Mouse (Mus musculus) limb, embryonic 14.5 days (tissue): ENCODE results near the gene Maml2. TPM values are rescaled to one million over a fixed set of nuclear protein-coding genes. Genes with fewer than 3 reads are reported as not detected.

Experiments used
- ATAC-seq: fragments of 200-750 bp; cut with Nextera tagmentation; 2 replicates; pipeline ENCODE4 v1.8.0; 2017; ENCODE audit warnings: low read depth, moderate number of reproducible peaks, moderate TSS enrichment; ENCODE audit not compliant: low FRiP score
- DNase-seq: peaks from one replicate; pipeline ENCODE4 v3.0.0-alpha.2; 2015; ENCODE audit warnings: low spot score
- H3K27ac ChIP-seq: fragments of 300-500 bp; sonication (generic); replicated peaks from 2 replicates; pipeline ENCODE4 v1.5.1; 2014; ENCODE audit warnings: low read depth, mild to moderate bottlenecking, low read length, moderate library complexity, mixed read lengths
- H3K27me3 ChIP-seq: fragments of 300-500 bp; sonication (generic); 2 replicates; pipeline ENCODE4 v1.6.1; 2014; ENCODE audit warnings: low read length, mixed read lengths; ENCODE audit not compliant: control insufficient read depth, insufficient read depth
- H3K36me3 ChIP-seq: fragments of 300-500 bp; sonication (generic); 2 replicates; pipeline ENCODE4 v1.6.1; 2014; ENCODE audit warnings: mild to moderate bottlenecking, low read length, moderate library complexity, mixed read lengths; ENCODE audit not compliant: control insufficient read depth, insufficient read depth
- H3K4me1 ChIP-seq: fragments of 300-500 bp; sonication (generic); 2 replicates; pipeline ENCODE4 v1.6.1; 2014; ENCODE audit warnings: antibody characterized with exemption, low read length, mixed read lengths; ENCODE audit not compliant: control insufficient read depth, insufficient read depth
- H3K4me2 ChIP-seq: fragments of 300-500 bp; sonication (generic); replicated peaks from 2 replicates; pipeline ENCODE4 v1.6.1; 2014; ENCODE audit warnings: low read depth, mild to moderate bottlenecking, low read length, moderate library complexity; ENCODE audit not compliant: severe bottlenecking
- H3K4me3 ChIP-seq: fragments of 300-500 bp; sonication (generic); replicated peaks from 2 replicates; pipeline ENCODE4 v1.5.1; 2014; ENCODE audit warnings: low read length
- H3K9ac ChIP-seq: fragments of 300-500 bp; sonication (generic); 2 replicates; pipeline ENCODE4 v1.6.1; 2014; ENCODE audit warnings: mild to moderate bottlenecking, low read depth, low read length, moderate library complexity; ENCODE audit not compliant: severe bottlenecking
- H3K9me3 ChIP-seq: fragments of 300-500 bp; sonication (generic); 2 replicates; pipeline ENCODE4 v1.6.1; 2016; ENCODE audit warnings: low read length; ENCODE audit not compliant: control insufficient read depth
- POLR2A ChIP-seq: fragments of 200-500 bp; IDR thresholded peaks from 2 replicates; pipeline ENCODE4 v1.8.0; 2012; ENCODE audit warnings: inconsistent platforms, mild to moderate bottlenecking, moderate library complexity, borderline replicate concordance; ENCODE audit not compliant: insufficient read depth, insufficient read length; ENCODE audit errors: extremely low read depth
- WGBS: fragments of 180-500 bp; shearing (Covaris S2); extraction: QIAGEN DNeasy Blood & Tissue Kit; methylation state at CpG from one replicate; pipeline ENCODE4 v1.1.7; 2014; 5-methylcytosine and 5-hydroxymethylcytosine counted together
- polyA plus RNA-seq, 2 experiments: library from polyadenylated mRNA; depleted of rRNA in 1 of 2; stranded (reverse) in 1 of 2; unstranded in 1 of 2; fragments of >200 nt; fragmentation: Nextera tagmentation in 1 of 2; extraction: Ambion mirVana in 1 of 2; gene quantifications; 2 replicates each; pipeline versions ENCODE4 v1.2.1 to v1.2.3; 2012 to 2014

The Maml2 gene
- polyA plus RNA-seq, 2 experiments, result 9.9 to 10.7 TPM

DNA sequence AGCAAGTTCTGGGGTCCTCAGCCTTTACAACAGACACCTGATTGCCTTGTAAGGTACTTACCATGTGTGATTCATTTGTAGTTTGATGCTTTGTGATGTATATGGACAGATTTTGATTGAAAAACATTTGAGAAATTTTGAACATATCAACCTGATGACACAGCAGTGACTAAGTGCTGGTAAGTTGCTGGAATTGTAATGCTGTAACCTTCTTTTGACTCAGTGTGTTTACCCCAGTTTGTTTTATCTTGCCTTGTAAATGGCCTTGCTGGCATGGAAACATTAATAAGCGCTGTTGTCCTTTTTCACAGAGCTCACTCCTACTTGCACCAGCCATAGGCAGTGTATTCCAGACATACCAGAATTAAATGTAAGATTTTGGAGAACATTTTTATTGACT lies 163.2 kb downstream of the Maml2 start:
- Histone ChIP-seq H3K4me2 (no peak overlapping the region), H3K27ac (no peak overlapping the region), H3K36me3 (no peaks in the 10 kb centered on the region), H3K27me3 (no peaks in the 10 kb centered on the region), H3K9me3 (no peaks in the 10 kb centered on the region), H3K4me3 (no peak overlapping the region), H3K9ac (no peak overlapping the region), H3K4me1 (peaks cover 20% of the 10 kb centered on the region)
- ATAC-seq, result no peak
- DNase-seq, result no peak
- TF ChIP-seq POLR2A, result no peak
- WGBS, result 90% methylated on average over 1 of the region's 1 CpGs

DNA sequence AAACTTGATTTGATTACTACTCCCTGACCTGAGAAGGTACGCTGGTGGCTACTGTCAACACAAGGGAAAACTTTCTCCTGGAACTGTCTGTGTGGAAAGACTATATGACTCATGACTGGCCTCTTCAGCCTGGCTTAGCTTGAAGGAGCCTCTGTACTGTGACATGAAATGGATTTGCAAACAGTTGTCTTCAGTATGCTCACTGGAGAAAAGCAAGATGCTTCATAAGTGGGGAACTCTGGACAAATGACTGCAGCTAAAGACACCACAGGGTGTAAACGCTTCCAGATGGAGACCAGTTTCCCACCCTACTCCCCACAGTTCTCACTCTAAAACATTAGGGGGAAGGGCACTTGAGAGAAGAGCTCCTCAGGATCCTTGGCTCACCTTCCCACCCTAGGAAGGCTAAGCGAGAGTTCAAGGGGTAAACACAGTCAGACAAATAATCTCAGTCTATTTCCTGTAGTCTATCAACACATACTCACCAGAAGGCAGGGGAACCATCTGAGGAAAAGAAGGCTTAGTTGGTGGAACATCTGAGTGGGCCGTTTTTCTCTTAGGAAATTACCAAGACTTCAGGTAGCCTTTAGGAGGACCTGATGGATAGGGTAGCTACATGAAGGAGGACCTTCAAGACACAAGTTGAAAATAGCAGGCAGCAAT lies 167.7 kb downstream of the Maml2 start:
- no peak overlapping the region for H3K4me2 ChIP-seq
- no peak for TF ChIP-seq POLR2A
- no peaks in the 10 kb centered on the region for H3K9me3 ChIP-seq
- H3K27me3 ChIP-seq, result no peaks in the 10 kb centered on the region
- DNase-seq (no peak), ATAC-seq (no peak)
- no peaks in the 10 kb centered on the region for H3K36me3 ChIP-seq
- H3K4me1 ChIP-seq, result peaks cover 11% of the 10 kb centered on the region; the same call in 1 of the 2 replicates
- H3K27ac ChIP-seq, result no peak overlapping the region
- H3K9ac ChIP-seq, result no peak overlapping the region
- H3K4me3 ChIP-seq, result no peak overlapping the region
- WGBS, result 62% methylated on average over 4 of the region's 4 CpGs

DNA sequence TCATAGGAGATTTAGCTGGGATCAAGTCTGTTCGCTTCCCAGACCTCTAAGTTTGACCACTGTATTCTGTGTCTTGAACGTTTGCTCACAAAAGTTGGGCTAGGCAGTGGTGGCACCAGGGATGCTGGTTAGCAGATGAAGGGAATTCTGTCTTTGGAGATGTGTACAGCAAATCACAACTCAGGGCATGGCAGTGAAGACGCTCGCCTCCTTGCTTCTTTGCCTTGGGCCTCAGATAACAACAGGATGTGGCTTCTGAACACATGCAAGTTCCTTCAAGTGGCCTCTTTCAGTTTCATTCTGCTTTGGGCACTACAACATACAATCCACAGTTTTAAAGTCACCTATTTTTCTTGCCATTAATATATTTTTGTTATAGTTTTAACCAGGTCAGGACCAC lies 168.6 kb downstream of the Maml2 start:
- TF ChIP-seq POLR2A, result no peak
- no peaks in the 10 kb centered on the region for H3K36me3 ChIP-seq
- ATAC-seq, result no peak
- peaks cover 11% of the 10 kb centered on the region; the same call in 1 of the 2 replicates for H3K4me1 ChIP-seq
- no peak overlapping the region for H3K4me2 ChIP-seq
- no peaks in the 10 kb centered on the region for H3K27me3 ChIP-seq
- WGBS, result 83% methylated on average over 4 of the region's 4 CpGs
- DNase-seq, result no peak
- no peak overlapping the region for H3K4me3 ChIP-seq
- H3K9ac ChIP-seq, result no peak overlapping the region
- no peaks in the 10 kb centered on the region for H3K9me3 ChIP-seq
- no peak overlapping the region for H3K27ac ChIP-seq

DNA sequence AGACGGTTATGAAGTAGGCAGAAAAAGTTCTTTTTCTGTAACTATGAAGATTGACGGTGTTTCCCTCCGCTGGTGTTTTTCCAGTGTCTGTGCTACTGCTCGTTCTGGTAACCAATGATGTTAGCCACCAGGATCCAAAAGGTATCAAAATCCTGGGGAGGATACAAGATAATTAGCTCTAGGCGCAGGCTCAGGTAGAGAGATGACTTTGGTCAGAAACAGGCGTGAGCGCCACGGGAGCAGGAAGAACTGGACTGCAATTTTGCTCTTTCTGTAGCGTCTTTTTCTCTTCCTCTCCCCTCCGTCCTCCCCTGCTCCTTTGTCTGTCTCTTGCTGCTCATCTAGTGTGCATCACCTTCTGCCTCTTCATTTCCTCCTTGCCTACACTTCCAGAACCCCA lies 169.1 kb downstream of the Maml2 start:
- no peak for TF ChIP-seq POLR2A
- Histone ChIP-seq H3K4me3 (no peak overlapping the region), H3K27ac (no peak overlapping the region), H3K9ac (no peak overlapping the region), H3K9me3 (no peaks in the 10 kb centered on the region), H3K36me3 (no peaks in the 10 kb centered on the region), H3K4me1 (peaks cover 11% of the 10 kb centered on the region; the same call in 1 of the 2 replicates), H3K4me2 (no peak overlapping the region), H3K27me3 (no peaks in the 10 kb centered on the region)
- ATAC-seq, result no peak
- WGBS, result 86% methylated on average over 10 of the region's 10 CpGs
- no peak for DNase-seq

GRCm38 (mm10) chr9:13467745-13468144 lies 170.0 kb downstream of the Maml2 start:
- Histone ChIP-seq H3K4me1 (peaks cover 11% of the 10 kb centered on the region; the same call in 1 of the 2 replicates), H3K27ac (no peak overlapping the region), H3K9me3 (no peaks in the 10 kb centered on the region), H3K36me3 (no peaks in the 10 kb centered on the region), H3K4me3 (no peak overlapping the region), H3K4me2 (no peak overlapping the region), H3K9ac (no peak overlapping the region), H3K27me3 (no peaks in the 10 kb centered on the region)
- TF ChIP-seq POLR2A, result no peak
- ATAC-seq, result no peak
- no peak for DNase-seq
- WGBS, result 85% methylated on average over 7 of the region's 7 CpGs
